Mouse (Mus musculus) c-Kit-positive CD71-positive TER-119-positive erythroid progenitor cells, embryonic 14.5 days (primary cell): ENCODE measurements around the gene Crbn.

ENCODE experiments used
- DNase-seq: peaks from one replicate; pipeline ENCODE4 v3.0.0-alpha.2; 2013; ENCODE audit warnings: low spot score

The Crbn gene

GRCm38 (mm10) chr6:106799333-106800226, at the start of gene Crbn:
Gene Crbn, minus strand, starts transcription at chr6:106800077.
- DNase-seq: peak; percentile 77

- no peak for DNase-seq
Measured at GRCm38 (mm10) chr6:106840181-106840580, 40.3 kb upstream of the Crbn start.

GRCm38 (mm10) chr6:106838053-106838452, 38.2 kb upstream of the Crbn start:
- DNase-seq: no peak

- no peak for DNase-seq
Measured at GRCm38 (mm10) chr6:106835316-106835715, 35.4 kb upstream of the Crbn start.

GRCm38 (mm10) chr6:106822329-106822728, 22.5 kb upstream of the Crbn start:
- DNase-seq: no peak

GRCm38 (mm10) chr6:106820566-106820965, 20.7 kb upstream of the Crbn start:
- no peak for DNase-seq

- DNase-seq: no peak
Measured at GRCm38 (mm10) chr6:106819906-106820305, 20.0 kb upstream of the Crbn start.

GRCm38 (mm10) chr6:106819246-106819645, 19.4 kb upstream of the Crbn start:
- DNase-seq: no peak

- DNase-seq: no peak
Measured at GRCm38 (mm10) chr6:106810686-106811085, 10.8 kb upstream of the Crbn start.

- DNase-seq: no peak
Measured at GRCm38 (mm10) chr6:106809161-106809560, 9.3 kb upstream of the Crbn start.

- DNase-seq: peak; percentile 11
Measured at GRCm38 (mm10) chr6:106804904-106805303, 5.0 kb upstream of the Crbn start.

- no peak for DNase-seq
Measured at GRCm38 (mm10) chr6:106800227-106800557, 315 bp upstream of the Crbn start.

- no peak for DNase-seq
Measured at GRCm38 (mm10) chr6:106794094-106794814, 5.6 kb downstream of the Crbn start.

- DNase-seq: no peak
Measured at GRCm38 (mm10) chr6:106793621-106794020, 6.3 kb downstream of the Crbn start.

- no peak for DNase-seq
Measured at GRCm38 (mm10) chr6:106793088-106793487, 6.8 kb downstream of the Crbn start.

- no peak for DNase-seq
Measured at GRCm38 (mm10) chr6:106792486-106792885, 7.4 kb downstream of the Crbn start.

GRCm38 (mm10) chr6:106791429-106791828, 8.4 kb downstream of the Crbn start:
- DNase-seq: no peak

- DNase-seq: no peak
Measured at GRCm38 (mm10) chr6:106787138-106787537, 12.7 kb downstream of the Crbn start.

GRCm38 (mm10) chr6:106770046-106770445, 29.8 kb downstream of the Crbn start:
- no peak for DNase-seq

- DNase-seq: no peak
Measured at GRCm38 (mm10) chr6:106769290-106769866, 30.5 kb downstream of the Crbn start.

- DNase-seq: peak; percentile 95
Measured at GRCm38 (mm10) chr6:106768640-106769289, 31.1 kb downstream of the Crbn start, which contains the start of gene Trnt1. Gene Trnt1, plus strand, starts transcription at chr6:106769120.

GRCm38 (mm10) chr6:106766774-106767173, 33.1 kb downstream of the Crbn start:
- DNase-seq: no peak
